Mouse (Mus musculus) embryonic facial prominence, embryonic 10.5 days (tissue): Measurements from ENCODE around the gene Mrgpra1. TPM values are rescaled to one million over a fixed set of nuclear protein-coding genes. Genes with fewer than 3 reads are reported as not detected.
"Not testable (repeated sequence)": the region's sequence is repeated elsewhere in the genome, so short reads cannot be mapped to it uniquely, and the experiment has no call there.

Source experiments
- DNase-seq: peaks from one replicate; pipeline ENCODE4 v3.0.0-alpha.2; 2017; ENCODE audit warnings: low spot score
- H3K27ac ChIP-seq: fragments of 300-500 bp; sonication (generic); replicated peaks from 2 replicates; pipeline ENCODE4 v1.5.1; 2016; ENCODE audit warnings: mild to moderate bottlenecking
- H3K27me3 ChIP-seq: fragments of 300-500 bp; sonication (generic); replicated peaks from 2 replicates; pipeline ENCODE4 v1.6.1; 2016; ENCODE audit warnings: low read depth, mild to moderate bottlenecking; ENCODE audit not compliant: poor library complexity, severe bottlenecking
- H3K36me3 ChIP-seq: fragments of 300-500 bp; sonication (generic); replicated peaks from 2 replicates; pipeline ENCODE4 v1.6.1; 2016; ENCODE audit warnings: mild to moderate bottlenecking, moderate library complexity
- H3K4me1 ChIP-seq: fragments of 300-500 bp; sonication (generic); 2 replicates; pipeline ENCODE4 v1.6.1; 2016
- H3K4me3 ChIP-seq: fragments of 300-500 bp; sonication (generic); 2 replicates; pipeline ENCODE4 v1.5.1; 2016; ENCODE audit warnings: mild to moderate bottlenecking, moderate library complexity
- H3K9me3 ChIP-seq: fragments of 300-500 bp; sonication (generic); 2 replicates; pipeline ENCODE4 v1.6.1; 2016; ENCODE audit warnings: mild to moderate bottlenecking
- WGBS: fragments of 180-500 bp; shearing (Covaris S2); methylation state at CpG from one replicate; pipeline ENCODE4 v1.1.7; 2016; 5-methylcytosine and 5-hydroxymethylcytosine counted together
- polyA plus RNA-seq: library from polyadenylated mRNA; unstranded; fragments of >200 nt; fragmentation: Nextera tagmentation; extraction: Ambion mirVana; gene quantifications from 2 replicates; pipeline ENCODE4 v1.2.1, GENCODE M21; 2016

The Mrgpra1 gene
- polyA plus RNA-seq = not detected in 2 replicates

- no peak for DNase-seq
- Histone ChIP-seq H3K27ac (no peak within 1 kb of the TSS), H3K36me3 (no peaks in the 10 kb centered on the region), H3K27me3 (no peaks in the 10 kb centered on the region), H3K9me3 (peaks cover 57% of the 10 kb centered on the region), H3K4me1 (no peaks in the 10 kb centered on the region), H3K4me3 (no peak within 1 kb of the TSS)
- WGBS = 72% methylated on average over 1 of the region's 1 CpGs
These were observed at the start of gene Mrgpra1 for GRCm38 (mm10) chr7:47354140-47354539. TSS of gene Mrgpra1 (minus strand) at chr7:47354240.

GRCm38 (mm10) chr7:47401125-47401524, 47.1 kb upstream of the Mrgpra1 start:
- Histone ChIP-seq H3K9me3 (peaks cover 31% of the 10 kb centered on the region; the same call in 1 of the 2 replicates), H3K4me1 (no peaks in the 10 kb centered on the region), H3K36me3 (no peaks in the 10 kb centered on the region), H3K4me3 (no peak overlapping the region), H3K27ac (no peak overlapping the region), H3K27me3 (no peaks in the 10 kb centered on the region)
- no peak for DNase-seq

GRCm38 (mm10) chr7:47348421-47348820, 5.6 kb downstream of the Mrgpra1 start:
- no peaks in the 10 kb centered on the region for H3K4me1 ChIP-seq
- no peaks in the 10 kb centered on the region for H3K27me3 ChIP-seq
- H3K9me3 ChIP-seq = peaks cover 47% of the 10 kb centered on the region
- no peak for DNase-seq
- no peaks in the 10 kb centered on the region for H3K36me3 ChIP-seq
- 77% methylated on average over 3 of the region's 3 CpGs for WGBS
- no peak overlapping the region for H3K4me3 ChIP-seq
- no peak overlapping the region for H3K27ac ChIP-seq

GRCm38 (mm10) chr7:47345905-47346478, 8.0 kb downstream of the Mrgpra1 start:
- no peak overlapping the region for H3K27ac ChIP-seq
- H3K36me3 ChIP-seq = no peaks in the 10 kb centered on the region
- H3K9me3 ChIP-seq = peaks cover 52% of the 10 kb centered on the region
- H3K4me3 ChIP-seq = no peak overlapping the region
- H3K4me1 ChIP-seq = no peaks in the 10 kb centered on the region
- no peaks in the 10 kb centered on the region for H3K27me3 ChIP-seq
- no peak for DNase-seq
- WGBS = 87% methylated on average over 4 of the region's 4 CpGs

- not testable (repeated sequence) for DNase-seq, H3K27ac ChIP-seq, H3K4me1 ChIP-seq, H3K36me3 ChIP-seq, H3K27me3 ChIP-seq, H3K4me3 ChIP-seq
- WGBS = 85% methylated on average over 3 of the region's 3 CpGs
- peaks cover 34% of the 10 kb centered on the region; the same call in 1 of the 2 replicates for H3K9me3 ChIP-seq
These were observed 12.2 kb downstream of the Mrgpra1 start for GRCm38 (mm10) chr7:47341887-47342286.

- 79% methylated on average over 3 of the region's 3 CpGs for WGBS
- H3K9me3 ChIP-seq = peaks cover 34% of the 10 kb centered on the region; the same call in 1 of the 2 replicates
- not testable (repeated sequence) for H3K4me3 ChIP-seq, H3K27ac ChIP-seq, H3K36me3 ChIP-seq, H3K27me3 ChIP-seq, H3K4me1 ChIP-seq, DNase-seq
These were observed 12.7 kb downstream of the Mrgpra1 start for GRCm38 (mm10) chr7:47341389-47341788.

- Histone ChIP-seq H3K4me3 (no peak overlapping the region), H3K4me1 (no peaks in the 10 kb centered on the region), H3K9me3 (peaks cover 47% of the 10 kb centered on the region), H3K27ac (no peak overlapping the region), H3K36me3 (no peaks in the 10 kb centered on the region), H3K27me3 (no peaks in the 10 kb centered on the region)
- 73% methylated on average over 1 of the region's 1 CpGs for WGBS
- DNase-seq = no peak
These were observed 35.7 kb downstream of the Mrgpra1 start for GRCm38 (mm10) chr7:47318299-47318698.

GRCm38 (mm10) chr7:47312289-47312688, 41.8 kb downstream of the Mrgpra1 start:
- peaks cover 46% of the 10 kb centered on the region for H3K9me3 ChIP-seq
- no peaks in the 10 kb centered on the region for H3K36me3 ChIP-seq
- H3K27ac ChIP-seq = no peak overlapping the region
- no peak for DNase-seq
- 37% methylated on average over 4 of the region's 4 CpGs for WGBS
- H3K4me1 ChIP-seq = no peaks in the 10 kb centered on the region
- H3K4me3 ChIP-seq = no peak overlapping the region
- no peaks in the 10 kb centered on the region for H3K27me3 ChIP-seq

- Histone ChIP-seq H3K36me3 (no peaks in the 10 kb centered on the region), H3K27me3 (no peaks in the 10 kb centered on the region), H3K9me3 (peaks cover 46% of the 10 kb centered on the region), H3K4me3 (no peak overlapping the region), H3K4me1 (no peaks in the 10 kb centered on the region), H3K27ac (no peak overlapping the region)
- DNase-seq = no peak
- WGBS = 91% methylated on average over 10 of the region's 10 CpGs
These were observed 44.2 kb downstream of the Mrgpra1 start for GRCm38 (mm10) chr7:47309855-47310254.

- peaks cover 20% of the 10 kb centered on the region; the same call in 1 of the 2 replicates for H3K9me3 ChIP-seq
- WGBS = 86% methylated on average over 5 of the region's 6 CpGs
- not testable (repeated sequence) for H3K4me1 ChIP-seq, DNase-seq, H3K27me3 ChIP-seq, H3K27ac ChIP-seq, H3K36me3 ChIP-seq, H3K4me3 ChIP-seq
These were observed 49.4 kb downstream of the Mrgpra1 start for GRCm38 (mm10) chr7:47304661-47305060.

- not testable (repeated sequence) for H3K4me3 ChIP-seq, H3K27ac ChIP-seq, H3K4me1 ChIP-seq, H3K27me3 ChIP-seq, DNase-seq, H3K36me3 ChIP-seq
- peaks cover 17% of the 10 kb centered on the region for H3K9me3 ChIP-seq
These were observed 54.4 kb downstream of the Mrgpra1 start for GRCm38 (mm10) chr7:47299612-47300011.
